Mouse (Mus musculus) cortical plate, adult 2 months (tissue): ENCODE data around the gene Jph2.

Source experiments
- CTCF ChIP-seq: fragments of 200-500 bp; IDR thresholded peaks from 2 replicates; pipeline ENCODE4 v1.5.1; 2011; ENCODE audit warnings: mild to moderate bottlenecking, control low read depth, low read length; ENCODE audit not compliant: insufficient read depth; ENCODE audit errors: extremely low read depth
- POLR2A ChIP-seq: fragments of 200-500 bp; IDR thresholded peaks from 2 replicates; pipeline ENCODE4 v1.6.1; 2011; ENCODE audit warnings: mild to moderate bottlenecking, low read length, control low read depth; ENCODE audit not compliant: insufficient read depth; ENCODE audit errors: extremely low read depth

DNA sequence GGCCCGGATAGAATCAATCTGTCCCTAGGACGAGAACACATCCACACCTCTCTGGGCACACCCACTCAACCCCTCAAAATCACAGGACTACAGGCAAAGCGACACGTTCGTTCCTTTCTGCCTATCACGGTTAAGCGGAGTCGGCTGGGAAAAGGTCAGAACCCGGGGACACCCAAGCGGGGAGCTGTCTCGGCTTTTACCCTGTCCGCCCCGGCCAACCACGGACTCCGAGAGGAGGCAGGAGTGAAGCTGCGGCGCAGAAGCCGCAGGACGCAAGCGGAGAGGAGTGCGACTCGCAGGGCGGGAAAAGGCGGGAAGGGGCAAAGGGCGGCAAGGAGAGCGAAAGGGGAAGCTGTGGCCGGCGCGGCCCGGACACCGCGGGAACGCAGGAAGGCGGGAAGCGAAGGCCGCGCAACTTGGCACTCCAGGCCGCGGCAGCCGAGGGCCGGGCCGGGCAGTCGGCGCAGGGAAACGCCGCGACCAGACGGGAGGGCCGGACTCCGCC, 21.1 kb upstream of the Jph2 start:
- TF ChIP-seq CTCF (no peak), POLR2A (no peak)
